Mouse (Mus musculus) neutrophil, adult 59 days (primary cell): ENCODE measurements around the gene Dmtf1. TPM values are rescaled to one million over a fixed set of nuclear protein-coding genes. Genes with fewer than 3 reads are reported as not detected.

Experiments used
- total RNA-seq, 2 experiments: library from RNA; stranded (reverse); gene quantifications; 1 replicate in 1 of 2; 2 replicates in 1 of 2; pipeline ENCODE4 v1.2.4; 2023

Dmtf1 gene
- total RNA-seq: 10 to 100 TPM; 35.4 to 38.4 TPM

DNA sequence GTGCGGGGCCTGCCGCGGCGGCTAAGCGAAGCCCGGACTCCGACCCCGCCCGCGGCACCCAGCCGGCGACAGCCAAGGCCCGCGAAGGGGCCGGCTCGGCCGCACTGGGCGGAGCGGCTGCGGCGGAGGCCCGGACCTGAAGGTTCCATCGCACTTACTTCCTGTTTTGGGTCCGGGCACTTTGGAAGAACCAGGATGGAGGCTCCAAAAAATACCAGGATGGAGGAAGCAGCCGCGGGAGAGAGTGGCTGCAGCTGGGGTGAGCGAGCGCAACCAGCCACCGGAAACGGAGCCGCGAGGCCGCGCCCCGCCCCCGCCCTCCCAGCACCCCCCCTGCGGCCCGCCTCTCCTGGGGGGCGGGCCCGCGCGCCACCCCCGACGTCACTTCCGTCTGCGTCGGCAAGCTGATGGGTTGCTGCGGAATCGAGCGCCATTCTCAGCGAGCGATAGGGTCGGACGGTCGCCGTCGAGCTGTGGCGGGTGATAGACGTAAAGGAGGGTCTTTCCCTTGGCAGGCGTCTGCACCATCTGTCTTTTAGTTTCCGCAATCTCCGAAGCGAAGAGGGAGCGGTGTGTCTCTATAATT, at the start of gene Dmtf1:
Gene Dmtf1 (minus strand): TSS at position 321 of the 586 bp plus-strand sequence.

DNA sequence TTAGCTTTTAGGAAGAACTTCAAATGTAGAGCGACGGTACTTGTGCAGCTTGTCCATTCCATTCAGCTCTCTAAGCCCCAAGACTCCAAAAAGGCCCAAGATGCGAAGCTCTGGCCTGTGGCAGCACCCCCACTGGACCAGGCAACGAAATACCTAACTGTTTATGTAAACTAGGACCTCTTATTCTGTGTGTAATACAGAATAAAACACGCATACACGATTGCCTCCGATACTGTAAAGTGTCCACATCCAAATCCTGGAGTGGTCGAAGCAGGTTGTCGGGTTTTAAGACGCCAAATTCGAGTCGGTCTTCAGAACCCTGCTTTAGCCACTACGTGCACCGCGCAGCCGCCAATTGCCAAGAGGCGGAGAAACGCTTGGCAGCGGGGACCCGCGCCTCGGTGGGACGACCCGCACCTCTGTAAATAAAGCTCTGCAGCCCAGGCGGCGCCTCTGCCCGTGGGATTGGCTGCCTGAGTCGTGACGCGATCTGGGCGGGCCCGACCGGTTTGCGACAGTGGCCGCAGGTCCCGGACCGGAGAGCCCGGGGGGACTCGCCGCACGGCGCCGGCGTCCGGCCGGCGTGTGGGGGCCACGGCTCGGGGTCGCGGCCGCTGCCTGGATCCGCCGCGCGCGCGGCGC, 61.2 kb downstream of the Dmtf1 start, which contains the start of gene Tmem243:
Gene Tmem243 (plus strand): TSS at position 462 of the 642 bp plus-strand sequence.

Other genes with a start within 250 kb of the Dmtf1 start
- 10 to 100 TPM; 25.4 to 28.8 TPM for gene Crot, start 164.5 kb downstream of the Dmtf1 start, total RNA-seq
- gene Tmem243, start 61.1 kb downstream of the Dmtf1 start, total RNA-seq: 10 to 100 TPM; 26.2 to 26.4 TPM
- gene 9330182L06Rik, start 104.3 kb upstream of the Dmtf1 start, total RNA-seq: under 1 TPM; 0.15 to 0.24 TPM